Comparison of ENCODE assay signal across 8 mouse cellular contexts in genomic region chr16:93717299-93717703, GRCm38 (mm10). TPM values are rescaled to one million over a fixed set of nuclear protein-coding genes. Genes with fewer than 3 reads are reported as not detected.
DNase-seq lines count a peak whose midpoint lies in the region; ATAC-seq and TF ChIP-seq lines count a peak whose summit lies in the region.

No protein-coding gene starts in this region.

- H3K27me3 ChIP-seq in forebrain, embryonic 11.5 days (ENCODE audit: control insufficient read depth, insufficient read depth, low read length) = peaks cover 6% of the 10 kb centered on the region; the same call in 1 of the 2 replicates
- no peaks in the 10 kb centered on the region; the same call in 1 of the 2 replicates for H3K27me3 ChIP-seq in heart, embryonic 15.5 days
- H3K27me3 ChIP-seq in midbrain, embryonic 13.5 days = 0 out of 2 replicates have a peak, but pooled peaks cover 3% of the 10 kb centered on the region

- H3K9me3 ChIP-seq in ES-E14 (ENCODE audit: control insufficient read depth, insufficient read depth, low read depth, low read length) = no peaks in the 10 kb centered on the region
- H3K9me3 ChIP-seq in forebrain, embryonic 11.5 days (ENCODE audit: control insufficient read depth, low read length) = no peaks in the 10 kb centered on the region
- H3K9me3 ChIP-seq in heart, embryonic 15.5 days (replicated peaks) = no peaks in the 10 kb centered on the region
- no peaks in the 10 kb centered on the region for H3K9me3 ChIP-seq in midbrain, embryonic 13.5 days

- H3K4me2 ChIP-seq in forebrain, embryonic 11.5 days (ENCODE audit: low read depth, low read length, severe bottlenecking) = no peak overlapping the region
- no peak overlapping the region for H3K4me2 ChIP-seq in heart, embryonic 15.5 days
- no peak overlapping the region for H3K4me2 ChIP-seq in midbrain, embryonic 13.5 days (replicated peaks)

- in situ Hi-C loops in ES-E14 (cut with MboI; ENCODE audit: low sequenced_read_pairs in 2 of 2, unreplicated experiment in 2 of 2) = no loop called here

- peaks cover 2 to 13% of the 10 kb centered on the region in 2 experiments for H3K4me1 ChIP-seq in ES-E14 (ENCODE audit: control insufficient read depth in 2 of 2, insufficient read depth in 2 of 2, low read length in 2 of 2, poor library complexity in 1 of 2)
- H3K4me1 ChIP-seq in forebrain, embryonic 11.5 days (replicated peaks; ENCODE audit: control insufficient read depth, insufficient read depth, low read length) = no peaks in the 10 kb centered on the region; the same call in 1 of the 2 replicates
- peaks cover 19% of the 10 kb centered on the region for H3K4me1 ChIP-seq in heart, embryonic 15.5 days (replicated peaks)
- H3K4me1 ChIP-seq in midbrain, embryonic 13.5 days (replicated peaks) = peaks cover 31% of the 10 kb centered on the region

- no peak overlapping the region for H3K9ac ChIP-seq in ES-E14 (ENCODE audit: insufficient read depth, low read depth, low read length, poor library complexity, severe bottlenecking)
- no peak overlapping the region for H3K9ac ChIP-seq in forebrain, embryonic 11.5 days (ENCODE audit: low read length)
- no peak overlapping the region for H3K9ac ChIP-seq in heart, embryonic 15.5 days
- H3K9ac ChIP-seq in midbrain, embryonic 13.5 days (replicated peaks) = no peak overlapping the region

- ATAC-seq in forebrain, embryonic 11.5 days (replicated peaks; ENCODE audit: low FRiP score) = no peak
- peak; percentile 89 for ATAC-seq in heart, embryonic 15.5 days (replicated peaks; ENCODE audit: insufficient number of reproducible peaks, insufficient read depth, low FRiP score, low read depth)
- no peak for ATAC-seq in midbrain, embryonic 13.5 days

- peak overlapping the region; percentile 38 for H3K27ac ChIP-seq in ES-E14 (ENCODE audit: insufficient read depth, low read depth, low read length, poor library complexity, severe bottlenecking)
- H3K27ac ChIP-seq in forebrain, embryonic 11.5 days (ENCODE audit: low read depth, low read length) = no peak overlapping the region
- peak overlapping the region; percentile 66 for H3K27ac ChIP-seq in heart, embryonic 15.5 days
- peak overlapping the region; percentile 48; the same call in 1 of the 2 replicates for H3K27ac ChIP-seq in midbrain, embryonic 13.5 days

- 27% methylated on average over 5 of the region's 5 CpGs for WGBS in forebrain, embryonic 11.5 days
- WGBS in heart, embryonic 15.5 days = 26% methylated on average over 5 of the region's 5 CpGs
- 20% methylated on average over 5 of the region's 5 CpGs for WGBS in midbrain, embryonic 13.5 days

- no peaks in the 10 kb centered on the region for H3K36me3 ChIP-seq in ES-E14 (ENCODE audit: control insufficient read depth, insufficient read depth, low read length, poor library complexity, severe bottlenecking)
- no peaks in the 10 kb centered on the region for H3K36me3 ChIP-seq in forebrain, embryonic 11.5 days (ENCODE audit: control insufficient read depth, insufficient read depth, low read length)
- H3K36me3 ChIP-seq in heart, embryonic 15.5 days = no peaks in the 10 kb centered on the region
- peaks cover 16% of the 10 kb centered on the region for H3K36me3 ChIP-seq in midbrain, embryonic 13.5 days

- peak; percentile 54 for DNase-seq in ES-E14 (ENCODE audit: low read depth, low spot score)
- DNase-seq in brain, adult 2 months (ENCODE audit: low read depth, low spot score) = peak; percentile 98
- DNase-seq in forebrain, embryonic 11.5 days (ENCODE audit: low spot score) = peak; percentile 59
- peak; percentile 39 for DNase-seq in left cerebral cortex, postnatal 36 days (ENCODE audit: low spot score in 2 of 2)
- DNase-seq in spleen, postnatal 4 days (ENCODE audit: low spot score in 2 of 2) = peak; percentile 78 to 84
- no peak for DNase-seq in thymus, postnatal 10 days (ENCODE audit: low spot score in 2 of 2)

- intact Hi-C loops in left cerebral cortex, postnatal 36 days (cut with DNase I) = no loop called here

- H3K4me3 ChIP-seq in ES-E14 (ENCODE audit: insufficient read depth in 1 of 2, low read depth in 1 of 2, low read length in 2 of 2, poor library complexity in 1 of 2, severe bottlenecking in 1 of 2) = no peak overlapping the region
- H3K4me3 ChIP-seq in forebrain, embryonic 11.5 days (ENCODE audit: low read depth, low read length) = no peak overlapping the region
- no peak overlapping the region for H3K4me3 ChIP-seq in heart, embryonic 15.5 days
- H3K4me3 ChIP-seq in midbrain, embryonic 13.5 days (replicated peaks) = no peak overlapping the region

TF ChIP-seq in ES-E14, 5 proteins besides CTCF, POLR2A, EP300 and RAD21:
- TF ChIP-seq MAFK (IDR thresholded peaks at IDR 0.05; ENCODE audit: insufficient read depth, low read depth, low read length) (no peak), ZNF384 (IDR thresholded peaks at IDR 0.05; ENCODE audit: low read depth, low read length) (no peak), ZC3H11A (IDR thresholded peaks at IDR 0.05; ENCODE audit: borderline replicate concordance, low read depth, low read length) (no peak), HCFC1 (IDR thresholded peaks at IDR 0.05; ENCODE audit: borderline replicate concordance, insufficient read depth, low read length) (no peak), CHD2 (IDR thresholded peaks at IDR 0.05; ENCODE audit: low read depth, low read length) (no peak)

RNA-seq across cellular contexts. Expression of gene Dop1b, which starts 5.6 kb away (rescaled TPM):
- 11.6 and 16.8 TPM in 2 replicates for total RNA-seq in ES-E14 (2012; rRNA removed)
- 11.5 and 15.5 TPM in 2 replicates for polyA plus RNA-seq in forebrain, embryonic 11.5 days (2014; fragmentation: Nextera tagmentation; extraction: Ambion mirVana)
- polyA plus RNA-seq in heart, embryonic 15.5 days (2015; fragmentation: Nextera tagmentation; extraction: Ambion mirVana) = 8.3 and 9.9 TPM in 2 replicates
- total RNA-seq in left cerebral cortex, postnatal 36 days (2021) = 100 to 1,000 TPM in 1 of 2 experiments, 10 to 100 TPM in 1; 90.5 to 103 TPM
- polyA plus RNA-seq in midbrain, embryonic 13.5 days (2015; fragmentation: Nextera tagmentation; extraction: Ambion mirVana) = 29.6 and 32.4 TPM in 2 replicates

RNA-seq across cellular contexts. Expression of gene Cbr3, which starts 34.3 kb away (rescaled TPM):
- total RNA-seq in ES-E14 (2012; rRNA removed) = 15.2 and 16.0 TPM in 2 replicates
- polyA plus RNA-seq in forebrain, embryonic 11.5 days (2014; fragmentation: Nextera tagmentation; extraction: Ambion mirVana) = 0.59 TPM in 1 of 2 replicates, not detected in the other
- 1.1 and 1.7 TPM in 2 replicates for polyA plus RNA-seq in heart, embryonic 15.5 days (2015; fragmentation: Nextera tagmentation; extraction: Ambion mirVana)
- 10 to 100 TPM; 14.5 to 15.9 TPM for total RNA-seq in left cerebral cortex, postnatal 36 days (2021)
- 0.27 and 0.80 TPM in 2 replicates for polyA plus RNA-seq in midbrain, embryonic 13.5 days (2015; fragmentation: Nextera tagmentation; extraction: Ambion mirVana)

Comparison
In these comparisons a context has a peak if more than half of its experiments do, and no peak if none do; other contexts are left out.
1. DNase-seq: peak in ES-E14 (single experiment), brain, adult 2 months (single experiment), forebrain, embryonic 11.5 days (single experiment), left cerebral cortex, postnatal 36 days (2 of 2) and spleen, postnatal 4 days (2 of 2); none in thymus, postnatal 10 days (0 of 2).